Mouse (Mus musculus) cerebellum, adult 2 months (tissue): ENCODE results near the gene Zfp941.

Experiments used
- CTCF ChIP-seq: fragments of 200-500 bp; IDR thresholded peaks from 2 replicates; pipeline ENCODE4 v1.5.1; 2011; ENCODE audit warnings: low read depth, mild to moderate bottlenecking, control low read depth, low read length, moderate library complexity, borderline replicate concordance; ENCODE audit not compliant: insufficient read depth
- POLR2A ChIP-seq: fragments of 200-500 bp; IDR thresholded peaks from 2 replicates; pipeline ENCODE4 v1.6.1; 2011; ENCODE audit warnings: low read length, control low read depth, borderline replicate concordance; ENCODE audit not compliant: insufficient read depth

GRCm38 (mm10) chr7:140848591-140848990, 26.6 kb upstream of the Zfp941 start:
- no peak for TF ChIP-seq CTCF
- no peak for TF ChIP-seq POLR2A
